Mouse (Mus musculus): ENCODE results near the gene Zxdc. TPM values are rescaled to one million over a fixed set of nuclear protein-coding genes. Genes with fewer than 3 reads are reported as not detected.
A peak's percentile ranks its signal among the peaks of the same experiment; 100 is the strongest.

Zxdc gene
- polyA plus RNA-seq, 1 experiment from 2014 or later, result 6.9 TPM

GRCm38 (mm10) chr6:90348500-90348899 lies 20.8 kb upstream of the Zxdc start:
- no peak overlapping the region for H3K9ac ChIP-seq (replicated peaks; ENCODE audit: low read depth)
- ATAC-seq (no peak), DNase-seq (ENCODE audit: low spot score) (no peak)
- no peak overlapping the region for H3K27ac ChIP-seq (ENCODE audit: low read length)
- H3K4me3 ChIP-seq (ENCODE audit: low read depth, low read length), result no peak overlapping the region
- H3K4me2 ChIP-seq (replicated peaks; ENCODE audit: low read depth, low read length), result no peak overlapping the region
- no peaks in the 10 kb centered on the region for H3K36me3 ChIP-seq (ENCODE audit: insufficient read depth, low read length)
- H3K9me3 ChIP-seq (ENCODE audit: low read length), result no peaks in the 10 kb centered on the region
- TF ChIP-seq EP300 (IDR thresholded peaks at IDR 0.05), result no peak
- no peak for TF ChIP-seq CTCF (IDR thresholded peaks at IDR 0.05)
- H3K27me3 ChIP-seq (replicated peaks; ENCODE audit: insufficient read depth, low read length), result no peaks in the 10 kb centered on the region
- 58% methylated on average over 4 of the region's 4 CpGs for WGBS
- H3K4me1 ChIP-seq (ENCODE audit: insufficient read depth, low read depth, low read length), result no peaks in the 10 kb centered on the region

- 50% methylated on average over 2 of the region's 2 CpGs for WGBS
- no peak for ATAC-seq
Measured at GRCm38 (mm10) chr6:90350011-90350410, 19.3 kb upstream of the Zxdc start.

GRCm38 (mm10) chr6:90358142-90358541 lies 11.2 kb upstream of the Zxdc start:
- ATAC-seq, result no peak
- Histone ChIP-seq H3K36me3 (ENCODE audit: insufficient read depth, low read length) (no peaks in the 10 kb centered on the region), H3K27me3 (replicated peaks; ENCODE audit: insufficient read depth, low read length) (no peaks in the 10 kb centered on the region), H3K27ac (ENCODE audit: low read length) (no peak overlapping the region), H3K4me3 (ENCODE audit: low read depth, low read length) (no peak overlapping the region), H3K4me1 (ENCODE audit: insufficient read depth, low read depth, low read length) (peaks cover 6% of the 10 kb centered on the region; the same call in 1 of the 2 replicates), H3K9ac (replicated peaks; ENCODE audit: low read depth) (no peak overlapping the region), H3K9me3 (ENCODE audit: low read length) (no peaks in the 10 kb centered on the region), H3K4me2 (replicated peaks; ENCODE audit: low read depth, low read length) (no peak overlapping the region)
- no peak for TF ChIP-seq EP300 (IDR thresholded peaks at IDR 0.05)
- no peak for TF ChIP-seq CTCF (IDR thresholded peaks at IDR 0.05)
- DNase-seq (ENCODE audit: low spot score), result no peak
- WGBS, result 47% methylated on average over 5 of the region's 5 CpGs

More at GRCm38 (mm10) chr6:90350011-90350410, 19.3 kb upstream of the Zxdc start:
- Histone ChIP-seq H3K27ac (ENCODE audit: low read length) (no peak overlapping the region), H3K9me3 (ENCODE audit: low read length) (no peaks in the 10 kb centered on the region), H3K4me2 (replicated peaks; ENCODE audit: low read depth, low read length) (no peak overlapping the region), H3K36me3 (ENCODE audit: insufficient read depth, low read length) (no peaks in the 10 kb centered on the region), H3K4me3 (ENCODE audit: low read depth, low read length) (no peak overlapping the region), H3K9ac (replicated peaks; ENCODE audit: low read depth) (no peak overlapping the region), H3K27me3 (replicated peaks; ENCODE audit: insufficient read depth, low read length) (no peaks in the 10 kb centered on the region), H3K4me1 (ENCODE audit: insufficient read depth, low read depth, low read length) (no peaks in the 10 kb centered on the region)
- no peak for DNase-seq (ENCODE audit: low spot score)
- TF ChIP-seq EP300 (IDR thresholded peaks at IDR 0.05), result no peak
- TF ChIP-seq CTCF (IDR thresholded peaks at IDR 0.05), result no peak

DNA sequence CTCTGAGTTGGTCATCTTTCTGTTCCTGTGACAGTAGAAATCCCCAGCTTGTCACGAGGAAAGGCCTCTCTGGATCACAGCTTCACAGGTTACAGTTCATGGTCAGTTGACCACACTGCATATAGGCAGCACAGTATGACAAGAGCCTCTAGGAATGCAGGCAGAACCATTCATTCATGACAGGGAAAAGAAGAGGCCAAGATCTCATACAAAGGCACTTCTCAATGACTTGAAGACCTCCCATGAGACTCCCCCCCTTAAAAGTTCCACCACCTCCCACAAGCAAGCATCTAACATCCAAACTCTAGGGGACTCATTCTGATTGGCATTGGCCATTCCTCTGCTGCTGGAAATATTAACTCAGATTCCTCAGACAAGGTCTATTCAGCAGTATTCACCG lies 9.8 kb upstream of the Zxdc start:
- Histone ChIP-seq H3K4me3 (ENCODE audit: low read depth, low read length) (no peak overlapping the region), H3K9ac (replicated peaks; ENCODE audit: low read depth) (no peak overlapping the region), H3K27ac (ENCODE audit: low read length) (no peak overlapping the region), H3K27me3 (replicated peaks; ENCODE audit: insufficient read depth, low read length) (no peaks in the 10 kb centered on the region), H3K36me3 (ENCODE audit: insufficient read depth, low read length) (no peaks in the 10 kb centered on the region), H3K4me1 (ENCODE audit: insufficient read depth, low read depth, low read length) (peaks cover 6% of the 10 kb centered on the region; the same call in 1 of the 2 replicates), H3K4me2 (replicated peaks; ENCODE audit: low read depth, low read length) (no peak overlapping the region), H3K9me3 (ENCODE audit: low read length) (no peaks in the 10 kb centered on the region)
- DNase-seq (ENCODE audit: low spot score) (no peak), ATAC-seq (no peak)
- 66% methylated on average over 2 of the region's 2 CpGs for WGBS
- TF ChIP-seq CTCF (IDR thresholded peaks at IDR 0.05), result no peak
- no peak for TF ChIP-seq EP300 (IDR thresholded peaks at IDR 0.05)

GRCm38 (mm10) chr6:90360024-90360781 lies 9.1 kb upstream of the Zxdc start:
- Histone ChIP-seq H3K4me1 (ENCODE audit: insufficient read depth, low read depth, low read length) (peaks cover 6% of the 10 kb centered on the region; the same call in 1 of the 2 replicates), H3K9me3 (ENCODE audit: low read length) (no peaks in the 10 kb centered on the region), H3K27ac (ENCODE audit: low read length) (peak overlapping the region; percentile 47; the same call in 1 of the 2 replicates), H3K4me3 (ENCODE audit: low read depth, low read length) (no peak overlapping the region), H3K9ac (replicated peaks; ENCODE audit: low read depth) (no peak overlapping the region), H3K4me2 (replicated peaks; ENCODE audit: low read depth, low read length) (no peak overlapping the region), H3K27me3 (replicated peaks; ENCODE audit: insufficient read depth, low read length) (no peaks in the 10 kb centered on the region), H3K36me3 (ENCODE audit: insufficient read depth, low read length) (no peaks in the 10 kb centered on the region)
- DNase-seq (ENCODE audit: low spot score) (peak; percentile 85), ATAC-seq (peak; percentile 86)
- 33% methylated on average over 7 of the region's 7 CpGs for WGBS
- TF ChIP-seq CTCF (IDR thresholded peaks at IDR 0.05), result no peak
- no peak for TF ChIP-seq EP300 (IDR thresholded peaks at IDR 0.05)

DNA sequence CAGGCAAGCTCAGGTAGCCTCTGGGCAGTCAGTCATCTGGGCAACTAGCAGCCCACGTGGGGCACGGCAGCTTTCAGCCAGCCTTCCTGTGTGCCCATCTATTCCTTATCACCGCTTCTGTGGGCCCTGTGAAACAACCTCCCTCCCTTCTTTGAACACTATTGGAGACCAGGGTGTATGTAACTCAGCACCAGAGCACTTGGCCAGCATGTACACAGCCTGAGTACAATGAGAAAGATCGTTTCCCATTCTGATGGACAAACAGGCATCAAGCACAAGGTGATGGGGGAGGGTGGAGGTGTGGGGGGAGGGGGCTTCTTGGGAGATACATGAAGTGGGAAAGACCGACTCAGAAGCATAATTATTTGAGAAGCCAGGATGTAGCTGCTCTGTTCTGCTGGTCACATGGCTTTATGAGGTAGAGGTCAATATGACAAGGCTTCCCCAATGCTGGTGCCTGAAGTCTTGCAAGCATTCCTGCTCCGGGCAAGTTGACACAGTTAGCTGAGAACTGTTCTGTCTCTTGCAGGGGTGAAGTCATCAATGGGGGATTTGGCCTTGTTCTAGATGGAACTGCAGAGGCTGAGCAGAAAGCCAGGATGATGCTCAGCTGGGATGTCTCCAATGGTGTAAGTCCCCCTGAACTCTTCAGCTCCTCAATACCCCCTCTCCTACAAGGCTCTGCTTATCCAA lies 8.2 kb upstream of the Zxdc start:
- H3K9me3 ChIP-seq (ENCODE audit: low read length), result no peaks in the 10 kb centered on the region
- whole genome bisulfite sequencing, result 77% methylated on average over 6 of the region's 6 CpGs
- no peak overlapping the region for H3K27ac ChIP-seq (ENCODE audit: low read length)
- H3K4me3 ChIP-seq (ENCODE audit: low read depth, low read length), result no peak overlapping the region
- no peak for TF ChIP-seq EP300 (IDR thresholded peaks at IDR 0.05)
- no peak for TF ChIP-seq CTCF (IDR thresholded peaks at IDR 0.05)
- H3K27me3 ChIP-seq (replicated peaks; ENCODE audit: insufficient read depth, low read length), result no peaks in the 10 kb centered on the region
- no peak overlapping the region for H3K4me2 ChIP-seq (replicated peaks; ENCODE audit: low read depth, low read length)
- DNase-seq (ENCODE audit: low spot score) (no peak), ATAC-seq (no peak)
- H3K9ac ChIP-seq (replicated peaks; ENCODE audit: low read depth), result no peak overlapping the region
- no peaks in the 10 kb centered on the region for H3K36me3 ChIP-seq (ENCODE audit: insufficient read depth, low read length)
- peaks cover 6% of the 10 kb centered on the region; the same call in 1 of the 2 replicates for H3K4me1 ChIP-seq (ENCODE audit: insufficient read depth, low read depth, low read length)

All from lung, postnatal 0 days (tissue).